Mouse (Mus musculus) T-helper 2 cell (primary cell): ENCODE results near the gene Trim24.
"Not testable (repeated sequence)": the region's sequence is repeated elsewhere in the genome, so short reads cannot be mapped to it uniquely, and the experiment has no call there.

Experiments used
- in situ Hi-C: fragments of 300-600 bp; cut with MboI, MseI; formaldehyde crosslinking; loops from one replicate; pipeline ENCODE4 v1.15.1; 2025; ENCODE audit warnings: high pct_unique_total_duplicates

The Trim24 gene

DNA sequence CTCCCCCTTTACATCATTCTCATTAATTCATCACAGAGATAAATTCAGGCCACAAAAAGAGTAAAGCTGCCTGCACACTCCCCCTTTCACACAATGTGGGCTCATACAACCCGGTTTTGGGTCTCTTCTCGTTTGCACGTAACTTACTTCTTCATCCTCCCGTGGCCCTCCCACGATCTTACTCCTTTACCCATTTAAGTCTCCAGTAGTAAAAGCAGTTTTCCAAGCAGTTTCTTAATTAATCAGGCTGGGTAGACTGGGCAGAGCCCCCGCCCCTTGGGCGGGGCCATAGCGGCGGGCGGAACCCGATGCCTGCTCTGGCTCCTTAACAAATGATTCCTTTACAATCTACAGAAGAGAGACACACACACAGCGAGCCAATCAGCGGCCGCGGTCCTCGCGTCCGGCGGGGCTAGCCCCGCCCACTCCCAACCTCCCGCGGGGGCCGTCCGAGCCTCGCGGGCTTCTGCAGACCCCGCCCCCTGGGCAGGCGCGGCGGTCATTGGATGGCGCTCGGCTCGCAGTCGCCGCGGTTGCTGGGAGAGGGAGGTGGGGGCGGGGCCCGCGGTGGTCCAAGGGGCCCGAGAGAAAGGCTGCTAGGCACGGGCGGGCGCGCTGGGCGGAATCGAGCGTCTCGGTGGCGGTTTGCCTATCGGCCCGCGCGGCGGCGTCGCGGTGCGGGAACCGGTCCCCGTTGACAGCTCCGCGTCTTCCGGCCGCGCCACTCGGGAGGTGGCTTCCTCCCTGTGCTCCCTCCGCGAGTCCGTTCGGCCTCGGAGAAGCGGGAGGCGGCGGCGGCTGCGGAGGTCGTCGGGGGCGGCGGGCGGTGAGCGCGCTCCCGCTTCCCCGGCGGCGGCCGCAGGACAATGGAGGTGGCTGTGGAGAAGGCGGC, at the start of gene Trim24:
Trim24 (plus strand) TSS at position 567 of the 892 bp plus-strand sequence.
- in situ Hi-C loops: no loop called here

DNA sequence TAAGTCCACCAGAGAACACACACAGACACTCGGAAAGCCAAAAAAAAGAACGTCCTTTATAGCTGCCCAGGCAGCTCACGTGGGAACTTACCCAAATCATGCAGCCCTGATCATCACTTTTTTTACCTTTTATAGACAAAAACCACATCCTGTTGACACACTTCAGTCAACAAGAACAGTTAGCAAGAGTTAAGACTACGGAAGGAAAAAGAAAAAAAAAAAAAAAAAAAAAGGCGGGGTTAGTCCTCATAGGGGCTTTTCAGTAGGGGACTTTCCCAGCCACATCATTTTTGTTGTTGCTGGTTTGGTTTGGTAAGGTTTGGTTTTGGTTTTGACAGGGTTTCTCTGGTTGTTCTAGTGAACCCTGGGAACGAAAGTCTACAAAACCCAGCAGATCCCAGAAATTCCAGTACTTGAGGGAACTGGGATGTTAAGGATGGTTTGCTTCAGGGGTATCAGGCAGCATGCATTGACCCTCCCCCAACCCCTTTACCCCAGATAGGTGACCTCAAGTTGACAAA, 49.0 kb upstream of the Trim24 start:
- in situ Hi-C loops: no loop called here

GRCm38 (mm10) chr6:37822390-37822789, 48.2 kb upstream of the Trim24 start:
- in situ Hi-C loops: no loop called here

- in situ Hi-C loops: no loop called here
These were observed 46.9 kb upstream of the Trim24 start for GRCm38 (mm10) chr6:37823731-37824130.

DNA sequence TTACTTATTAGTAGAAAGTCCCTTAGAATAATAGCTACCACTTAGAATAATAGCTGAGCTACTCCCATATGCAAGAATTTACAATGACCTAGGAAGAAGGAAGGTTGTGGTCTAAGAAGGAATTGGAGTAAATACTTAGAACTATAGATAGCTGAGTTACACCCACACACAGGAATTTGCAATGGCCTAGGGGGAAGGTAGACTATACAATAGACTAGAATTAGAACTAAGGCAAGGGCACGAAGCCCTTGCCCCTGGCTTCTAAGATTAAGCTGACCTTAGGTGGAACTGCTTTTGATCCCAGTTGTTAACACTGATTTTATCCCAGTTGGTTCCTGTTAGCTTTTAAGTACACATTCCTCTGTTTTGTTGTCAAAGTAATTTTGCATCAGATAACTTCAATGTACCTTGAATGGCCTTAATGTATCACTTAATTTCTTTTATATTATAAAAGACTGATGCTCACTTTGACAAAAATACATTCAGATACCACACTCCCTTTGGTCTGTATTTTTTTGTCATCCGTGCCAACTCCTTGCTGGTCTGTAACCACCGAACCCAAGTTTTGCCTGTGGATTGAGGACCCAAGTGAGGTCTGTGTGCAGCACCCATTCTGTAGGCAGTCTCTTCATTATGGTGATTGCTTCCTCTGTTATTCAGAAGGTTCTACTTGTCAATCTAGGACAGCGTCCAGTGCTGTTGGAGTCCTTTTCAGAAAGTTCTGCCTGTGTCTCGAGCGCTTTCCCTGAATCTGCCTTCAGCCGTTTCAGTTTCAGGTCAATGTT, 45.1 kb upstream of the Trim24 start:
- in situ Hi-C loops: not testable (repeated sequence)

- in situ Hi-C loops: no loop called here
These were observed 41.7 kb upstream of the Trim24 start for GRCm38 (mm10) chr6:37828955-37829354.

GRCm38 (mm10) chr6:37829631-37830030, 41.0 kb upstream of the Trim24 start:
- in situ Hi-C loops: loop anchor here (5.0 to 10.0 kb wide), 2 partner anchors 48 to 1895 kb away; partner anchors contain the start of gene Braf

GRCm38 (mm10) chr6:37833691-37834090, 36.9 kb upstream of the Trim24 start:
- in situ Hi-C loops: loop anchor here (5.0 to 10.0 kb wide), 2 partner anchors 44 to 1891 kb away; partner anchors contain the start of gene Braf

- in situ Hi-C loops: loop anchor here (10.0 kb wide), 1 partner anchor 1888 kb away; the partner anchor contains the start of gene Braf
These were observed 33.6 kb upstream of the Trim24 start for GRCm38 (mm10) chr6:37836951-37837565.

DNA sequence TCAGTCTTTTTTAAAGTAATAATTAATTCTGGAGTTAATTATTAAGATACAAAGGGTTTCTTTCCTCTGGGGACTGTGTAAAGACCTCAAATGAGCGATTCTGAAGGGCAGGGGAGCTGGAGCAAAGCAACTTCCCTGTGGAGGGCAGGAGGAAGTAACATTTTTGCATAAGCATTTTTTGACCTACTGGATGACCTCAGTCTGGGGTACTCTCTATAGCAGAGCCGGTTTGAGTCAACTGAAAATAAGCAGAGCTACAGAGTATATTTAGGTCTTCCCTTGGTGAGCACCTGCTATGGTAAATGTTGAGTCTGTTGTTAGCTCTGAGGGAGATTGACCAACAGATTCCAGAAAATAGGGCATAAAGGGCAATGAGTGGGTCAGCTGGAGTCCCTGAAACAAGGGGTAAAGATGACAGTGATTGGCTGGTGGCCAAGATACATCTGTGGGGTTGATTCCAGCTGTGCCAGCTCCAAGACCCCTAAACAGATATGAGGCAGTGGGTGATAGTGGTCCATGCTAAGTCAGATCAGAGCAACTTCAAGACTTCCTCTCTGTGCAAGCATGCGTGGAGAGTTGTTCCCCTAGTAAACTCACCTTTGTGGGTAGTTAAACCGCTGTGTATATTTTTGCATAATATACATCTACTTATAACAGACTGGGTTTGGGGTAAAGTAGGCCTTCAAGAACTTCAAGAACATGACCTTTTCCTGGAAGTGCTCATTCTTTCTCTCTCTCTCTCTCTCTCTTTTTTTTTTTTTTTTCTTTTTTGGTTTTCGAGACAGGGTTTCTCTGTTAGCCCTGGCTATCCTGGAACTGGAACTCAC, 27.6 kb upstream of the Trim24 start:
- in situ Hi-C loops: no loop called here

DNA sequence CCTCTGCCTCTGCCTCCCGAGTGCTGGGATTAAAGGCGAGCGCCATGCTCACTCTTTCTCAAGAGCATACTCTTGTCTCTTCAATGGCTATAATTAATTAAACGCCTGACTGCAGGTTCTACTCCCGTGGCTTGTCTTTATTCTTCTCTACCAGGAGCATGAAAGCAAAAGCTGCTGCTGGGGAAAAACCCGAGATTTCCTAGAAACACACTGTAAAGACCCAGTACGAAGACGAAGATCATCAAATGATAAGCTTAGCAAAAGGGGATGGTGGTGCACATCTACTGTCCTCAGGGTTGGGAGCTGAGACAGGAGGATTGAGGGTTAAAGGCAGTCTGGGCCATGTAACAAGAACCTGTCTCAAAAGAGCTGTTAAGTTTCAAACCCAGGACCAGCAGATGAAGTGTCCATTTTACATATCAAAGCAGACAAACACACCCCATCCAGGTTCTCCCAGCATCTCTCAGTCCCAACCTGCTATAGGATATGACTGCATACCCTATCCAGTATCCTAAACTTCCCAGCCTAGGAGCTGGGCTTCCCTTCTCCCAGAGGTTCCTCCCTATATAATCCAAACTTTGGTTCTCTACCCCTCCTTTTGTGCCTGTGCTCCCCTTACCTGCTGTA, 26.9 kb upstream of the Trim24 start:
- in situ Hi-C loops: no loop called here

- in situ Hi-C loops: not testable (repeated sequence)
These were observed 25.7 kb upstream of the Trim24 start for GRCm38 (mm10) chr6:37844947-37845346.

- in situ Hi-C loops: not testable (repeated sequence)
These were observed 23.1 kb upstream of the Trim24 start for GRCm38 (mm10) chr6:37847531-37847930.

GRCm38 (mm10) chr6:37851352-37851751, 19.3 kb upstream of the Trim24 start:
- in situ Hi-C loops: no loop called here

DNA sequence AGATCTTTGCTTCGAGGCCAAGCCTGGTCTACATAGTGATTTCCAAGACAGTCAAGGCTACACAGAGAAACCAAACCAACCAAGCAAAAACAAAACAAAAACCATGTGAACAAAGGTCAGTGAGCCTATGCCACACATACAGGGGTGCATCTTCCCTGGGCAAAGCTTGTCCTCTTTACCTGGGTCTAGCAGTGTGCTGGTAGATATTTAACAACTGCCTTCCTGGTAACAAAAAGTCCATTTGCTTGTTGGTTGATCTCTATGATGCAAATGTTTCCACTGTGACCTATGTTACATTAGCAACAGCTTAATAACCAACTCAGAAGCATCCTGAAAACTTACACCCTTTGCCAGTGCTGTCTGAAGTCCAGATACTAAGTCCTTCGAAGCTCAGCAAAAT, 17.3 kb upstream of the Trim24 start:
- in situ Hi-C loops: no loop called here

- in situ Hi-C loops: no loop called here
These were observed 15.2 kb upstream of the Trim24 start for GRCm38 (mm10) chr6:37855384-37855783.

- in situ Hi-C loops: not testable (repeated sequence)
These were observed 14.3 kb upstream of the Trim24 start for GRCm38 (mm10) chr6:37856300-37856699.

DNA sequence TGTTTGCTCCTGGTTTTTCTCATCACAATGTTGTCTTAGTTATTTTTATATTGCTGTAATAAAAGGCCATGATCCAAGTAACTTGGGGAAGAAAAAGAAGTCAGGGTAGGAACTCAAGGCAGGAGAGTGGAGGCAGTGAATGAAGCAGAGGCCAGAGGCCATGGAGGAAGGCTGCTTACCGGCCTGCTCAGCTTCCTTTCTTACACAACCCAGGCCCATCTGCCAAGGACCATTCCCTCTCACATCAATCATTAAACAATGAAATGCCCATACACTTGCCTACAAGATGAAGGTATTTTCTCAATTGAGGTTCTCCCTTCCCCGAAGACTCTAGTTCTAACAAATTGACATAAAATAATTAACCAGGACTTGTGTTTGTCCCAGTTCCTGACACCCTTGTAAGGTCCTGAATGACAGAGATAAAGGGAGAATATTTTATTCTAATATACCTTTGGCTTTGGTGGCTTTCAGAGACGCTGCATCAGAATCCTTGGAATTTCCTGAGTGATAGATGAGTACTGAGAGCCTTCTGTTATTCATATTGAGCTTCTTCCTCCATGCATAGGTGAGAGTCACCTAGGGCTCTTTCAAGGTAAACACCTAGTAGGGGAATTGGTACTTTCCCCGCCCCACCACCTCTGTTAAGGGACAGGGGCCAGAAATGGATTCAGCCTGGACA, 13.3 kb upstream of the Trim24 start:
- in situ Hi-C loops: no loop called here

GRCm38 (mm10) chr6:37858126-37858525, 12.5 kb upstream of the Trim24 start:
- in situ Hi-C loops: no loop called here

GRCm38 (mm10) chr6:37862893-37863292, 7.7 kb upstream of the Trim24 start:
- in situ Hi-C loops: no loop called here
